9 mouse cellular contexts compared by ENCODE assay signal in genomic region chr5:124027702-124028470, GRCm38 (mm10). TPM values are rescaled to one million over a fixed set of nuclear protein-coding genes. Genes with fewer than 3 reads are reported as not detected.
DNase-seq lines count a peak whose midpoint lies in the region; ATAC-seq lines count a peak whose summit lies in the region.
"Had no signal": no experiment of that assay in that cellular context is flagged by ENCODE, and none has a peak within 500 bp of the region (broad histone marks: within the 10 kb centered on the region; RNA-seq: fewer than 3 reads in every experiment).

No protein-coding gene starts in this region.

- 66% methylated on average over 19 of the region's 19 CpGs for WGBS in intestine, embryonic 16.5 days
- WGBS in intestine, embryonic 15.5 days: 65% methylated on average over 19 of the region's 19 CpGs
- 50% methylated on average over 19 of the region's 19 CpGs for WGBS in forebrain, embryonic 13.5 days
- WGBS in midbrain, embryonic 11.5 days: 45% methylated on average over 19 of the region's 19 CpGs

- H3K9ac ChIP-seq in intestine, embryonic 16.5 days (ENCODE audit: low read depth, low read length): 0 out of 2 replicates have a peak overlapping the region, but pooled peaks have one; percentile 4
- no peak overlapping the region for H3K9ac ChIP-seq in intestine, embryonic 15.5 days
- peak overlapping the region; percentile 52 for H3K9ac ChIP-seq in forebrain, embryonic 13.5 days
- peak overlapping the region; percentile 24; the same call in 1 of the 2 replicates for H3K9ac ChIP-seq in midbrain, embryonic 11.5 days (ENCODE audit: low read length)

- no peak for ATAC-seq in intestine, embryonic 16.5 days
- ATAC-seq in intestine, embryonic 15.5 days: no peak
- ATAC-seq in forebrain, embryonic 13.5 days: no peak
- ATAC-seq in midbrain, embryonic 11.5 days (ENCODE audit: low FRiP score): no peak

- H3K36me3 ChIP-seq in intestine, embryonic 16.5 days (ENCODE audit: control insufficient read depth, insufficient read depth, low read length): no peaks in the 10 kb centered on the region
- no peaks in the 10 kb centered on the region for H3K36me3 ChIP-seq in intestine, embryonic 15.5 days
- peaks cover 14% of the 10 kb centered on the region for H3K36me3 ChIP-seq in forebrain, embryonic 13.5 days (ENCODE audit: poor library complexity, severe bottlenecking)
- H3K36me3 ChIP-seq in midbrain, embryonic 11.5 days (ENCODE audit: control insufficient read depth, insufficient read depth, low read length): peaks cover 6% of the 10 kb centered on the region; the same call in 1 of the 2 replicates

- DNase-seq in T-cell, adult 2 months (ENCODE audit: low spot score): peak; percentile 54
- peak; percentile 90 for DNase-seq in midbrain, embryonic 11.5 days (ENCODE audit: low spot score, missing footprints)
- DNase-seq in spleen, postnatal 4 days (ENCODE audit: low spot score in 2 of 2): no peak
- DNase-seq in c-Kit-positive CD71-positive TER-119-positive erythroid progenitor cells, embryonic 14.5 days (ENCODE audit: low spot score): no peak
- DNase-seq in frontal cortex, postnatal 10 days (ENCODE audit: low spot score in 2 of 2): no peak

- H3K4me1 ChIP-seq in intestine, embryonic 16.5 days (ENCODE audit: control insufficient read depth, insufficient read depth, low read length): peaks cover 44% of the 10 kb centered on the region
- peaks cover 46% of the 10 kb centered on the region for H3K4me1 ChIP-seq in intestine, embryonic 15.5 days (replicated peaks)
- H3K4me1 ChIP-seq in forebrain, embryonic 13.5 days: peaks cover 72% of the 10 kb centered on the region
- peaks cover 70% of the 10 kb centered on the region for H3K4me1 ChIP-seq in midbrain, embryonic 11.5 days (ENCODE audit: control insufficient read depth, insufficient read depth, low read length)

- H3K9me3 ChIP-seq in intestine, embryonic 16.5 days (ENCODE audit: control insufficient read depth, low read length): no peaks in the 10 kb centered on the region
- no peaks in the 10 kb centered on the region for H3K9me3 ChIP-seq in intestine, embryonic 15.5 days
- H3K9me3 ChIP-seq in forebrain, embryonic 13.5 days (replicated peaks): no peaks in the 10 kb centered on the region
- no peaks in the 10 kb centered on the region for H3K9me3 ChIP-seq in midbrain, embryonic 11.5 days (ENCODE audit: control insufficient read depth, low read length)

- H3K27ac ChIP-seq in intestine, embryonic 16.5 days (ENCODE audit: low read length): peak overlapping the region; percentile 11; the same call in 1 of the 2 replicates
- H3K27ac ChIP-seq in intestine, embryonic 15.5 days: no peak overlapping the region
- peak overlapping the region; percentile 76 for H3K27ac ChIP-seq in forebrain, embryonic 13.5 days
- H3K27ac ChIP-seq in midbrain, embryonic 11.5 days (ENCODE audit: low read depth, low read length): peak overlapping the region; percentile 42; the same call in 1 of the 2 replicates
- H3K27ac ChIP-seq: macrophage had no signal

- H3K4me3 ChIP-seq in intestine, embryonic 16.5 days (ENCODE audit: low read length): no peak overlapping the region
- H3K4me3 ChIP-seq in intestine, embryonic 15.5 days (replicated peaks): no peak overlapping the region
- peak overlapping the region; percentile 19 for H3K4me3 ChIP-seq in forebrain, embryonic 13.5 days
- no peak overlapping the region for H3K4me3 ChIP-seq in midbrain, embryonic 11.5 days (ENCODE audit: low read depth, low read length)

- no peaks in the 10 kb centered on the region for H3K27me3 ChIP-seq in intestine, embryonic 16.5 days (replicated peaks; ENCODE audit: control insufficient read depth, insufficient read depth, low read length)
- H3K27me3 ChIP-seq in intestine, embryonic 15.5 days (replicated peaks): no peaks in the 10 kb centered on the region
- H3K27me3 ChIP-seq in forebrain, embryonic 13.5 days: no peaks in the 10 kb centered on the region
- no peaks in the 10 kb centered on the region for H3K27me3 ChIP-seq in midbrain, embryonic 11.5 days (ENCODE audit: control insufficient read depth, insufficient read depth, low read length)

- H3K4me2 ChIP-seq in intestine, embryonic 16.5 days (ENCODE audit: low read depth, low read length): no peak overlapping the region
- no peak overlapping the region for H3K4me2 ChIP-seq in intestine, embryonic 15.5 days (replicated peaks)
- peak overlapping the region; percentile 78 for H3K4me2 ChIP-seq in forebrain, embryonic 13.5 days
- H3K4me2 ChIP-seq in midbrain, embryonic 11.5 days: peak overlapping the region; percentile 6

RNA-seq across cellular contexts. Expression of gene Vps37b, which starts 4.2 kb away (rescaled TPM):
- 25.7 and 27.1 TPM in 2 replicates for polyA plus RNA-seq in intestine, embryonic 16.5 days (2015; fragmentation: Nextera tagmentation; extraction: Ambion mirVana)
- polyA plus RNA-seq in intestine, embryonic 15.5 days (2015; fragmentation: Nextera tagmentation; extraction: Ambion mirVana): 28.2 and 28.8 TPM in 2 replicates
- polyA plus RNA-seq in forebrain, embryonic 13.5 days (2015; fragmentation: Nextera tagmentation; extraction: Ambion mirVana): 86.5 and 92.2 TPM in 2 replicates
- 45.5 and 50.7 TPM in 2 replicates for polyA plus RNA-seq in midbrain, embryonic 11.5 days (2014; fragmentation: Nextera tagmentation; extraction: Ambion mirVana)

RNA-seq across cellular contexts. Expression of gene Hip1r, which starts 54.5 kb away (rescaled TPM):
- 33.8 and 34.8 TPM in 2 replicates for polyA plus RNA-seq in intestine, embryonic 16.5 days (2015; fragmentation: Nextera tagmentation; extraction: Ambion mirVana)
- polyA plus RNA-seq in intestine, embryonic 15.5 days (2015; fragmentation: Nextera tagmentation; extraction: Ambion mirVana): 26.0 and 29.3 TPM in 2 replicates
- 16.2 and 16.8 TPM in 2 replicates for polyA plus RNA-seq in forebrain, embryonic 13.5 days (2015; fragmentation: Nextera tagmentation; extraction: Ambion mirVana)
- 4.6 and 5.2 TPM in 2 replicates for polyA plus RNA-seq in midbrain, embryonic 11.5 days (2014; fragmentation: Nextera tagmentation; extraction: Ambion mirVana)

Comparison
In these comparisons a context has a peak if more than half of its experiments do, and no peak if none do; other contexts are left out.
1. H3K4me2 ChIP-seq: peak in forebrain, embryonic 13.5 days (single experiment) and midbrain, embryonic 11.5 days (single experiment); none in intestine, embryonic 16.5 days (single experiment) and intestine, embryonic 15.5 days (single experiment).
2. DNase-seq: peak in T-cell, adult 2 months (single experiment) and midbrain, embryonic 11.5 days (single experiment); none in spleen, postnatal 4 days (0 of 2), c-Kit-positive CD71-positive TER-119-positive erythroid progenitor cells, embryonic 14.5 days (single experiment) and frontal cortex, postnatal 10 days (0 of 2).